Mouse (Mus musculus): ENCODE data around the gene Tchh. TPM values are rescaled to one million over a fixed set of nuclear protein-coding genes. Genes with fewer than 3 reads are reported as not detected.
"Not testable (repeated sequence)": the region's sequence is repeated elsewhere in the genome, so short reads cannot be mapped to it uniquely, and the experiment has no call there.

Tchh gene
- total RNA-seq, 2 experiments from 2014 or later, result 0.07 to 0.17 TPM

DNA sequence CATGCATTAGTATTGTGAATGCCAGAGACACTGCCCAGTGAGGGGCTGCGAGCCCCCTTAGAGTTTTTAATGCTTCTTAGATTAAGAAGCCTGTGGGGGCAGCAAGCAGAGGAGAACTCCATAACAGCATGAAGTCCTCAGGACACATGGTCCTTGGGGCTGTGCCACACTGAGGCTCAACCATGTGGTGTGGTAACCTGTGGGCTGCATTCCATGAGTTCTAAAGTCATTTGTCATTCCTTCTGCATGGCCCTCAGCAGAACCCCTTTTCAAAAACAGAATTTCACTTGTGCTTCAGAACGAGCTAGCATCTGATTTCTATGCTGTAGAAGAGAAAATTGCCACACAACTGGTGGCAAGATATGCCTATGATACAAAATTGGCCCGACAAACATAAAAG is 50.0 kb downstream of the Tchh start:
- no peak for DNase-seq
- intact Hi-C loops (cut with DNase I), result loop anchor here (1.0 to 5.0 kb wide), 2 partner anchors 40 to 380 kb away; no protein-coding TSS in a partner anchor

DNA sequence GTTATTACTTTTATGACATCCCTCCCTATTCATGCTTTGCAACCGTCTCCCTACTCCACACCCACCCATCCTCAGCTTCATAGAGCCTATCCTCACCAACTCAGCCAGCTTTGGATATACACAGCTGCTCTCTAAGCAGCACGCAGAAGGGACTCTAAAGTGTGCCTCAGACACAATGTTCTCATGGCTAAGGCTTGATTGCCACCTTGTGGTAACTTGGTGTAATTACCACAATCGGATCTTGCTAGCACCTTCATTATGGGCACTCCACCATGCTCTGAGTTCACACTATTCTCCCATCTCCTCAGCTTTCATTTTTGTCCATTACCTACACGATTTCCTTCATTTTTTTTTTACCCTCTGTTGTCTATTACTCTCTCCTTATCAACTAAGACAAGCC is 51.9 kb downstream of the Tchh start:
- peak; percentile 61 to 71 for DNase-seq
- intact Hi-C loops (cut with DNase I), result loop anchor here (1.0 to 5.0 kb wide), 3 partner anchors 132 to 382 kb away; no protein-coding TSS in a partner anchor

DNA sequence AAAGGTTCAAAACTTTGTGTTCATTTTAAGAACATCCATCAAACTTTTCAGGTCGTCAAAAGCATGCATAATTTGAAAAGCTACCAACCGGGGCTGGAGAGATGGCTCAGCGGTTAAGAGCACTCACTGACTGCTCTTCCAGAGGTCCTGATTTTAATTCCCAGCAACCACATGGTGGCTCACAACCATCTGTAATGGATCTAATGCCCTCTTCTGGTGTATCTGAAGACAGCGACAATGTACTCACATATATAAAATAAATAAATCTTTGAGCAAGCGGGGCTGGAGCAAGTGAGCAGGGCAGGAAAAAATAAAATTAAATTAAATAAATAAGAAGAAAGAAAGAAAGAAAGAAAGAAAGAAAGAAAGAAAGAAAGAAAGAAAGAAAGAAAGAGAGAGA is 52.6 kb downstream of the Tchh start:
- intact Hi-C loops (cut with DNase I), result loop anchor here (1.0 to 5.0 kb wide), 3 partner anchors 132 to 382 kb away; no protein-coding TSS in a partner anchor

DNA sequence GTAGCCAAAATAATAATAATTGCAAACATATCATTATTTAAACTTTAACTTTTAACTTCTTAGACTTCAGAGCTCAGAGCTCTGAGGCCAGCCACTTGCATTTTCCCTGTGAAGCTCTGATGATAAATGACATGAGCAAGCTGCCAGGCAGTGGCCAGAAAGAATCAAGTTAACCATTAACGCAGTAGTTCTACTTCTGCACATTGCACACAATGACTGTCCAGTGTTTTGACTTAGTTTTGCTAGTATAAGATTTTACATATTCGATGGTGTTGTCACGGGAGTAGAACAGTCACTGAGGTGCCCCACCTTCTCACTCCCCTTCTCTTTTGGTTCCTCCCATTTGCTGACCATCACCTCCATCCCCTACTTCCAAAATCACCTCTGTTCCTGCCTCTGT is 55.0 kb downstream of the Tchh start:
- intact Hi-C loops (cut with DNase I), result no loop called here

More for the DNA sequence above, 52.6 kb downstream of the Tchh start:
- not testable (repeated sequence) for DNase-seq

More for the DNA sequence above, 55.0 kb downstream of the Tchh start:
- no peak for DNase-seq

Small RNA genes within 50 kb of the gene (microRNA-seq; reads per million reads assigned to microRNA genes)
- gene Gm22752, result 0 reads per million in 2 experiments

Other genes starting within 250 kb of the Tchh start
- gene Flg2, start 245.1 kb upstream of the Tchh start, total RNA-seq (2021), result not detected
- gene Flg, start 168.8 kb upstream of the Tchh start, total RNA-seq (2021), result not detected
- gene Hrnr, start 122.6 kb upstream of the Tchh start, total RNA-seq (2021), result not detected
- not detected for gene Rptn, start 48.6 kb upstream of the Tchh start, total RNA-seq (2021)
- gene Tchhl1, start 26.4 kb downstream of the Tchh start, total RNA-seq (2021), result not detected
- gene S100a11, start 78.2 kb downstream of the Tchh start, total RNA-seq (2021), result 100 to 1,000 TPM; 212 to 217 TPM
- gene S100a10, start 112.8 kb downstream of the Tchh start, total RNA-seq (2021), result 100 to 1,000 TPM; 143 to 197 TPM
- gene Tdpoz2, start 210.4 kb downstream of the Tchh start, total RNA-seq (2021), result not detected
- not detected for gene Tdpoz1, start 234.0 kb downstream of the Tchh start, total RNA-seq (2021)